Mouse (Mus musculus) layer of hippocampus, postnatal 25 days (tissue): ENCODE data around the gene Cend1. TPM values are rescaled to one million over a fixed set of nuclear protein-coding genes. Genes with fewer than 3 reads are reported as not detected.

ENCODE experiments used
- DNase-seq, 2 experiments: peaks; one replicate each; pipeline ENCODE4 v3.0.0; 2022; ENCODE audit warnings: mixed read lengths in 2 of 2, low spot score in 1 of 2; ENCODE audit errors: extremely low spot score in 1 of 2
- total RNA-seq, 2 experiments: library from RNA; stranded (reverse); gene quantifications; 2 replicates each; pipeline ENCODE4 v1.2.3; 2021

Cend1 gene
- total RNA-seq, 2 experiments from 2014 or later: 286 to 299 TPM

DNA sequence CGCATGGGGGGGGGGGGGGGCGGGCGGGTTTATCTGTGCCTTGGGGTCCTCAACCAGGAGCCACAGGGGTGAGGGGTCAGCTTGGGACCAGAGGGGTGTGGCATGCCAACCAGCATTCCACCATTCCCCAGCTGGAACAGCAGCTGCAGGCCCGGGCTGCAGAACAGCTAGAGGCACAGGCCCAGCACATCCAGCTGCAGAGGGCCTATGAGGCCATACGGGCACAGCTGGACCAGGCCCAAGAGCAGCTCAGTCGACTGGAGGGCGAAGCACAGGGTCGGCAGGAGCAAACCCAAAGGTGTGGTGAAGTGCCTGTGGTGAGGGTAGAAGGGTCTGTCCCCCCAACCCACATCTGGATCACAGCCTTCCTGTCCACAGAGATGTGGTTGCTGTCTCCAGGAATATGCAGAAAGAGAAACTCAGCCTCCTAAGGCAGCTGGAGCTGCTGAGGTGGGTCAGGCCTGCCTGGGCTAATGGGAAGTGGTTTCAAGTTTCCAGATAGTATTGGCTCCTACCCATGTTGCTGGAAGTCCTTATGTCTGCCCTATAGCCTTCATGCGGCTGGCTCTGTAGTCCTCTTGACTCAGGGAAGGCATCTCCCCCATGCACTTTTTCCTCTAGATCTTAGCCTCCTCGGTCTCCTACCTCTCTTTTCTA, 36.2 kb upstream of the Cend1 start:
- no peak for DNase-seq

DNA sequence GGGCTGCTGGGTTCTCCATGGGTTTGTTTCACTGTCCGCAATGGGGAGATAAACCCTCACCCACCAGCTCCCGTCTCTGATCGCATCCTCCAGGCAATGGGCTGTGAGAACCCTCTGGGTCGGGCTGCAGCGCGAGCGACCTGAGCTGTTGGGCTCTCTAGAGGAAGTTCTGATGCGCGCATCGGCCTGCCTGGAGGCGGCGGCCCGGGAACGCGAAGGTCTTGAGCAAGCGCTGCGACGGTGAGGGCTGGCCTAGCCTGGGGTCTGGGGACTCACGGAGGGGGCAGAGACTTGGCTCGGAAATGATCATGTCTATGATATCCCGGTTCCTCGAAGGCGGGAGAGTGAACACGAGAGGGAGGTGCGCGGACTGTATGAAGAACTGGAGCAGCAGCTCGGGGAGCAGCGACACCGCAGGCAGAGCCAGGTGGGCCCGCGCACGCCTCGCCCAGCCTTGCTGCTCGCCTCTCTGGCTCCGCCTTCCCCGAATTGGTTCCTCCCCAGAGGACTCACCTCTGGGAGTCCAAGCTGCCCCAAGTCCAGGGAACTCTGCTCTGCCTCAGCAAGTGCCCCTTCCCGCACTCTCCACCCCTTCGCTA, 35.4 kb upstream of the Cend1 start:
- no peak for DNase-seq

DNA sequence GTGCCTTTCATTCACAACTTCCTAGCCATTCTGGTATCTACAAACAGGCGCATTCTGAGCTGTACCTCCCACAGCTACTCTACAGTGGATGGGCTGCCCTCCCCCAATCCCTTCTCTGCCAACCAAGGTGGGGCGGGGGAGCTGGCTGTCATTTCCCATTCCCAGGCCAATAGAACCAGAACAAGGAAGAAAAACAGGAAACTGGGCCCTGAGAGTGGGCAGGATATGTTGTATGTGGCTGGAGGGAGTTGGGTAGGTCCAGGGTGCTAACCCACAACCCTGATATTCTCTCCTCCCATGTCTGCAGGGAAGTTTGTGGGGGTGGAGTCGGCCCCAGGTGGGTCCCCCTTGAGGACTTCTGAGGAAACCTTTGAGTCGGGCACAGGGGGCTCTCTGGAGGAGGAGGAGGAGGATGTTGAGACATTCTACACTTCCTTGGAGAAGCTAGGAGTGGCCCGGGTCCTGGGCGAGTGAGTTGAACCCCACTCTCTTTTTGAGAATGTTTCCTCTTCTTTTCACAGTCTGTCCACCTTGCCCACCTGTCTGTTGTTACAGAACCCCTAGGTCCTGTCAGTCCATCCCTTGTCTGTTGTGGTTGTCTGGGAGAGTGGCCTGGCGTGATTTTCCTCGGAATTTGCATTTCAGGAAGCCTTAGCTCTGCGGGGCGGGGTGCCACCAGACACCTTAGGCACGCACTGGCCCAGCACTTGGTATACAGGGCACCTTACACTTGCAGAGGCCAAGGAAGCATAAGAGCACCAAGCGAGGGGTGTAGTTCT, 34.7 kb upstream of the Cend1 start:
- no peak for DNase-seq

DNA sequence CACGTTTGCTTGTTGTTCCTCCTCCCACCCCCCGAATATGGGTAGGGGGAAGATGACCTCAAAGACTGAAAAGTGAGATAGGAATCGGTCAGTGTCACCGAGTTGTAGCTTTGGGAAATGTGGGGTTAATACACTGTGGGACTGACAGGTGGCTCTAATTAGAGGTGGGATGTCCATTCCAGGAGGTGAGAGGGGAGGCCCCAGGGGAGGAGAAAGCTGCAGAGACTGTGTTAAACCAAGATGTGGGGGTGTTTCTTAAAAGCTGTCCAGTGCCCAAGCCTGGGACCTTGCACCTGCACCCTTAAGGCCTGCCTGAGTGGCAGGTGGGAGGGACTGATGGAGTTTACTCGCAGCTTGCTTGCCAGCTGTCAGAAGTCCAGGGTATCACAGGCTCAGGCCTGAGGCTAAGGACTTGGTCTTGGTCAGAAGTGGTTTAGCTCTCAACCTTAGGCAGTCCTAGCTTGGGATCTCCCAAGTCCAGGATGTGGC, 33.1 kb upstream of the Cend1 start:
- DNase-seq: no peak

DNA sequence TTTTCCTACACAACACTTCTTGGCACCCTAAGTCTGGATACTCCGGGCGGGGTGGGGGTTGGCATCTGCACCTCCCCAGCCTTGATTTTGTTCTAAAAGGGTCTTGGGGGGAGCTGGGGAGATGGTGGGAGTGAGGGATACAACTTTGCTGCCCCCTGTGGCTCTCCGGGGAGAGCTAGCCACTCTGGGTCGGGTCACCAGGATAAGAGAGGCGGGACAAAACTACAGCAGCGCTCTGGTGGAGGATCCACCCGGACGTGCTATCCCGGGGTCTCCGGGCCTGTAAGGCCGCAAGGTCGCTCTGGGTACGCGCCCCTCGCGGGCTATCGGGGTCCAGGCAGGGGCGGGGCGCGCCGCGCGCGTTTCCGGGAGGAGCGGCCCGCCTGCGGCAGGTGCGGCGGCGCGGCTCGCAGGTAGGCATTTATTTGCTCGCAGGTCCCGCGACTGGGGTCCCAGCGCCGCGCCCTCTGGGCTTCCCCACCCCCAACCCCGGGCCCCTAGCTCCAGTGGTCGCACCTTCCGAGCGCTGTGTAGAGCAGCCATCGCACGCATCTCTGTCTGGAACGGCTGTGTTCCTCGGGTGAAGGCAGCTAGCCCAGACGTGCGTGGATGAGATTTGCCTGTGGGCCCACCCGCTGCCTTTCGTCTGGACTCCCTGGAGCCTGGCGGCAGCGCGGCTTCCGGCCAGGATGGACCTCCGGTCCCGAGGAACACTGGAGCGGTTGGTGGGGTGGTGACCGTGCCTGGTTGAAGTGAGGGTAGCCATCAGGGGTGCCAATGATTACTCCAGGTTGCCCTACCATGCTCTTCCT, 32.4 kb upstream of the Cend1 start:
- no peak for DNase-seq

DNA sequence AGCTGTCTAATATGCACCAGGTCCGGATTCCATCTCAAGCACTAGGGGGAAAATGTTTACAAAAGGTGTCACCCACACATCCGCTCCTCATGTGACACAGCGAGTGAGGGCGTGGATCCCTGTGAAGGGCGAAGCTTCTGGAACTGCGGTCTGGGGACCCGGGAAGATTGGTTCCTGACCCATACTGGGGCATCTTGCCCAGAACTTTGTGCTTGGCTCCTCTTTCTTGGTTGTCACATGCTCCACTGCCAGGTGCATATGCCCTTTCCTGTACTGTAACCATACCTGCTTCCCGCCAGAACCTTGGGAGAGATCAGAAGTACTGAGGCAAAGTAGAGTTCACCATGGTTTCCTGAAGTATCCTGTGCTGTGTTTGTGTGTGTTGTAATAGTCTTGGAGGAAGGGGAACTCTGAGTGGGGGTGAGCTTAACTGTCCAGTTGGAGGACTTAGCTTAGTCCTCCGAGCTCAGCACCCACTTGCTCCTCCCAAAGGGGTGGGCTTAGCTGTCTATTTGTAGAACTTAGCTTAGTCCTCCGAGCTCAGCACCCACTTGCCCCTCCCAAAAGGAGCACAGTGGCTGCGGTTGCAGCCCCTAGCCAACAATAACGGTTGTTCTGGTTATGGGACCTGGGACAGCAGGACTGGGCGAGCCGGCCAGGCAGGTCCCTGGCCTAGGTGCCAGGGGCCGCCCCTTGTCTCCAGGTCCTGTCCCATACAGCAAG, 31.3 kb upstream of the Cend1 start, which contains the start of gene Cracr2b:
TSS of gene Cracr2b (plus strand) at position 704 of the 723 bp plus-strand sequence.
- no peak for DNase-seq

DNA sequence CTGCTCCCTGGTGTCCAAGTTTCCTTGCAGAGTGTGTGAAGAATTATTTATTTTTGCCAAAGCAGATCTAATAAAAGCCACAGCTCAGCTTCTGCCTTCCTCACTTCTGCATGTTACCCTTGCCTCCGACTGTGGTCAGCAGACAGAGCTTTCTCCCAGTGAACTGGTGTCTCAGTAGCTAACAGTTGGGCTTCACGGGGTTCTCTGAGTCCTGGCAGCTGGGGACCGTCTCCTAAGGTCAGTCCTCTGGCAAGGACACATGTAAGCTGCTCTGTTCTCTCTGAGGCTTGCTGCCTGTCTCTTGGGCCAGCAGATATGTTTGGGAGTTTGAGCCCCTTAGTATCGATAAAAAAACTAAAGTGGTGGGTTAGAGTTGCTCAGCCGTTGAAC, 30.7 kb upstream of the Cend1 start:
- DNase-seq: no peak

DNA sequence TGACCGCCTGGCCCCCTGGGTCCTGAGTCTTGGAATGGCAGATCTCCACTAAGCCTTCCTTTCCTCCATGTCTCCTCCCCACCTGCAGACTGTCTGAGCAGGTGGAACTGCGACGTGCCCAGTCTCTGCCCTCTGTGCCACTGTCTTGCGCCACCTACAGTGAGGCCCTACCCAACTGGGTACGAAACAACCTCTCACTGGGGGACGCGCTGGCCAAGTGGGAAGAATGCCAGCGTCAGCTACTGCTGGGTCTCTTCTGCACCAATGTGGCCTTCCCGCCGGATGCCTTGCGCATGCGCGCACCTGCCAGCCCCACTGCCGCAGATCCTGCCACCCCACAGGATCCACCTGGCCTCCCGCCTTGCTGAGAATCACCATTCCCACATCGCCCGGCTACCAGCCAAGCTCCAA, 30.0 kb upstream of the Cend1 start:
- DNase-seq: no peak

DNA sequence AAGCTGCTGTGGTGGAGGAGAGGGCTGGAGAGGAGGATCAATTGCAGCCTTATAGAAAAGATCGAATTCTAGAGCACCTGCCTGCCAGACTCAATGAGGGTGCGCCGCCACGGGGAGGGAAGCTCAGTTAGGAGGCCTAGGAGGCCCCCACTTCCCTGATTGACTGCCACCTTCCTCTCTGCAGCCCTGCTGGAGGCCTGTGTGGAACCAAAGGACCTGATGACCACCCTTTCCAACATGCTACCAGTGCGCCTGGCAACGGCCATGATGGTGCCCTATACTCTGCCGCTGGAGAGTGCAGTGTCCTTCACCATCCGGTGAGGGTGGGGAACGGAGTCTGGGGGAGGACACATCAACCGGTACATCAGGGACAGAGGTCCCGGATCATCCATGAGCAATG, 29.4 kb upstream of the Cend1 start:
- no peak for DNase-seq

DNA sequence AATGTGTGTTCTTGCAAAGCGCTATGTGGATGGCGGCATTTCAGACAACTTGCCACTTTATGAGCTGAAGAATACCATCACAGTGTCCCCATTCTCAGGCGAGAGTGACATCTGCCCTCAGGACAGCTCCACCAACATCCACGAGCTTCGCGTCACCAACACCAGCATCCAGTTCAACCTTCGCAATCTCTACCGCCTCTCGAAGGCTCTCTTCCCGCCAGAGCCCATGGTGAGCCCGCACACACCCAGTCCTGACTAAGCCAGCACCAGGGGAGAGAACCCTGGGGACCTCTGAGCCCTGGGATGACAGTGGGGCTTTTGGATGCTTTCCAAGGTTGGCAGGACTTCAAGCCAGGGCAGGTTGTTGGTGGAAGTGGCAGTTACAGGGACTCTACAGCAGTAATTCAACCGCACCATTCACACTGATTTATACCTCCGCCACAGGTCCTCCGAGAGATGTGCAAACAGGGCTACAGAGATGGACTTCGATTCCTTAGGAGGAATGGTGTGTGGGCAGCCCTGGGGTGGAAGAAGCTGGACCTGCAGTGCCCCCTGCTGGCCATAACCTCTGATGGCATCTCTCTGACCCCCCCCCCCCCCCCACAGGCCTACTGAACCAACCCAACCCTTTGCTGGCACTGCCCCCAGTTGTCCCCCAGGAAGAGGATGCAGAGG, 28.8 kb upstream of the Cend1 start:
- DNase-seq: peak in 1 of 2 experiments; percentile 60

DNA sequence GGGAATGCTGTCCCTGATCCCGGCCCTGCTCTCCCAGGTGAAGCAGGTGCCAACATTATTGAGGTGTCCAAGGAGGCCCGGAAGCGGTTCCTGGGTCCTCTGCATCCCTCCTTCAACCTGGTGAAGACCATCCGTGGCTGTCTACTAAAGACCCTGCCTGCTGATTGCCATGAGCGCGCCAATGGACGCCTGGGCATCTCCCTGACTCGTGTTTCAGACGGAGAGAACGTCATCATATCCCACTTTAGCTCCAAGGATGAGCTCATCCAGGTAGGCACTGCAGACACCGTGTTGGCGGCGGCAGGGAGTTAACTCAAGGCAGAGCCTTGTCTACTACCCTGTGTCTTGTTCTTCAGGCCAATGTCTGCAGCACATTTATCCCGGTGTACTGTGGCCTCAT, 27.9 kb upstream of the Cend1 start:
- no peak for DNase-seq

DNA sequence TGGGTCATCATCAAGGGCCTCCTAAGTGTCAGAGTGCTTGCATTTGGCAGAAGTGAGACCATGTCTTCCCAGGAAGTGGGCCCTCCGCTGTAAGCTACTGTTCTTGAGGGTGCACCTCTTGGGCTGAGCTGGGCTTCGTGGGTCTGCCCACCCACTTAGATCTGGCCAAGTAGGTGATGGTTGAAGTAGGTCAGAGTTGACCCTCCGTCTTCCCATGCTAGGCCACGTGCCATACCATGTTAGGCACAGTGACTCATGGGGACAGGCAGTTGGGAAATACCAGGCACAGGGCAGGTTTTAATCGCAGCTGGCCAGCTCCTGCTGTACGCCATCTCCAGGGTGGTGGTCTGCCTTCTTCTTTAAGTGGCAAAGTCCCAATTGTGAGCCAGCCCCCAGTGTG, 27.4 kb upstream of the Cend1 start:
- DNase-seq: no peak

DNA sequence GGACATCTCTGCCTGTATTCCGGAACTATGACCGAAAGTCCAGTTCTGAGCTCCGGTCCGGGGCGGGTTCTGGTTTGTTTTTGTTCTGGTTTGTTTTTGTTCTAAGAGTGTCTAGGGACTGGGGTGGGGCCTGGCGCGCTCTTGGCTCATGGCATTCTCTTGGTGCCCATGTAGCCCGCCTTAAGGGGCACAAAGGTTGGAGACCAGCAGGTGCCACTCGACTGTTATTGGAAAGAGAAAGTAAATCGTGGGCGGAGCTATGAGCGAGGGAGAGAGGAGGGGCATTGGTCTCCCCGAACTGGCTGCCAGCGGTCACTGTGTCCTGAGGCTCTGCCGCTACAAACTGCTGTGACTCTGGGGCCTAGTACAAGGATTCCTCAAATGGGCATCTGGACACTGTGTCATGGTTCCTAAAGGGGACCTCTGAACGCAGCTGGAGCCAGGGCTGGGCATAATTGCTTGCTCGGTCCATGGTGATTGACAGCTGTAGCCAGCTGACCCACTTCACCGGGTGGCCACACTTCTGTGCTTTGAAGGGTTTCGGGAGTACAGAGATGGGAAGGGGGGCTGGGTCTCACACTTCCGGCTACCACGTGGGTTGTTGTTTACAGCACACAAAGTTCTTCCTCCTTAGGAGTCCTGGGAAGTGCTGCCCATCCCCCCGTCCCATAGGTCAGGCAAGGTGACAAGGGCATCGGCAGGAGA, 26.5 kb upstream of the Cend1 start:
- DNase-seq: peak in 1 of 2 experiments; percentile 34

DNA sequence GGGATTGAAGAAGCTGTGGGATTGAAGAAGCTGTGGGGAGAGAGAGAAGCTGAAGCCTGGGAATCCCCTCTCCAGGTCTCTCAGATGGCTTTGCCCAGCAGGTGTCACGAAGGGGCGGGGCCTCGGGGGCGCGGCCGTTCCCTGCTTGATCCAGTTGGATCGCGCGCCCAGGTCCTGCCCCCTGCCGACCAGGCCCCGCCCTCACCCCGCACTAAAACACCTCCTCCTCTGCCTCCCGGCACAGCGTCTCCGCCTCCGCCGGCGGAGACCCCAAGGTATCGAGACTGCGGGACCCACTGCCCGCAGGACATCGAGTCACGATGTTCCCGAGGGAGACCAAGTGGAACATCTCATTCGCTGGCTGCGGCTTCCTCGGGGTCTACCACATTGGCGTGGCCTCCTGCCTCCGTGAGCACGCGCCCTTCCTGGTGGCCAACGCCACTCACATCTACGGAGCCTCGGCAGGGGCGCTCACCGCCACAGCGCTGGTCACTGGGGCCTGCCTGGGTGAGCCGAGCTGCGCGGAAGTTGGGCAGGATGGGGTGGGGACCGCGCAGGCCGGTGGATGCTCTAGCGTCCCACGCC, 25.8 kb upstream of the Cend1 start, which contains the start of gene Pnpla2:
TSS of gene Pnpla2 (plus strand) at position 232 of the 585 bp plus-strand sequence.
- peak; percentile 71 to 79 for DNase-seq

DNA sequence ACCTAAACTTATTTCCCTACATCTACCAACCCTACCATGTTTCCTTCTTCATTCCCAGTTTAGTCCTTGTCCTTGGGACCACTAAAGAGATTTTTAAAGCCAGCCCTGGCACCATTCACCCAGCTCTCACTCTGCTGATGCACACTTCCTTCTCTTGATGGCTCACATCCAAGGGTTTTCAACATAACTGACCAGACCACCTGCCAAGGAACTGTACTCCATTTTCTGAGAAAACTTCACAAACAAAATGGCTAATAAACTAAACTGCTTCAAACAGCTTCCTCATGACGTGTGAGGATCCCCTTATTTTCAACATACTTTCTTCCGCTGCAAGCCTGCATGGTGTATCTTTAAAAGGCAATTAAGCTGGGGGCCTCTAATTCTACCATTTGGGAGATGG, 24.3 kb upstream of the Cend1 start:
- DNase-seq: no peak

DNA sequence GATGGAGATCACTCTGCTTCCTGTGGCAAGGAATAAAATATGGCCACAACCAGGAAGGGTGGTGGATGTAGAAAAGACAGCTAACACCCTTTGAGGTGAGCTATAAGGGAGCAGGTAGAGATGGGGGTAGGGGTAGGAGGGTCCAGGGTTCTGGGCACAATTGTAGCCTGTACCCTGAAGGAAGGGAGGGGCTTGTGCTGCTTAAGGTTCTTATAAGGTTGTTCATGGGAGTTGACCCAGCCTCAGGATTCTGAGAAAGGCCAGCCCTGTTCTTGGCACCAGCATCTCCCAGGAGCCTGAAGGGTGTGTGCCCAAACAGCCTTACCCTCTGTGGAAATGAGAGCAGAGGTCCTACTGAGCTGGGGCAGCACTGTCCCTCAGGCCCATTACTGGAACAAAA, 22.6 kb upstream of the Cend1 start:
- no peak for DNase-seq

DNA sequence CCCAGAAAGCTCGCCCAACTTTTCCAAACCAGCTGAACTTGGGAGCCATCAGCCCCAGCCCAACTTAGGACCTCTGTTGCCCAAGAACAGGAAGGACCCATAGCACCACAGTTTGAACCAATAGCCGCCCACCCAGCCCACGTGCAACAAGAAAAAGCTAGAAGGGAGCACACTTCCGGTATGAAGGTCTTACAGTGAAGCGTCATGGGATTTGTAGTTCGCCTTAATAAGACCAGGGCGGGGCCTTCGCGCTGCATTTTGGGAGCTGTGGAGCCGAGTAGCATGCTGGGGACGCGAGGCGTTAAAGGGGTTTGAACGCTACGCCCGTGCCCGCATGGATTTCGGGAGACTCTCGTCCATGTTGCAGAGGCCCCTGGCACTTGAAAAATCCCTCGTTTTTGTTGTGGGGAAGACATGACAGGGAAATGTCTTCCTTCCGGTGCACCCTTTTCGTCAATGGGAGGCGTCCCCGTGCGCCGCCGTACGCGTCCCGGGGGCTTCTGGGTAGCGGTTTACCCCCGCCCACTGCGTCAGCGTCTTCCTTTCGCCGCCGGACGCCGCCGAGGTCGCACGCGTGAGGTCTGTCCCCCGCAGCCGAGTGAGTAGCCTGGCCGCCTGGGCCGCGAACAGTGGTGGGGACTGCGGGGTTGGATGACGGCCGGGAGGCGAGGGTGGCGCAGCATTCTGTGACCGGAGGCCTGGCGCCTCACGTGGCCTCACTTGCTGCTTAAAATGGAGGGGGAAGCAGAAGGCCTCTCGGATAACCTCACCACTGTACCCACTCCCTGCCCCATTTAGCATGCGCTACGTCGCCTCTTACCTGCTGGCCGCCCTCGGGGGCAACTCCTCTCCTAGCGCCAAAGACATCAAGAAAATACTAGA, 18.1 kb upstream of the Cend1 start, which contains the start of gene Rplp2:
TSS of gene Rplp2 (plus strand) at position 261 of the 882 bp plus-strand sequence.
- DNase-seq: peak; percentile 82 to 91
